Mouse (Mus musculus) layer of hippocampus, postnatal 25 days (tissue): ENCODE results near the gene Adora2a. TPM values are rescaled to one million over a fixed set of nuclear protein-coding genes. Genes with fewer than 3 reads are reported as not detected.
"Not testable (repeated sequence)": the region's sequence is repeated elsewhere in the genome, so short reads cannot be mapped to it uniquely, and the experiment has no call there.

Experiments used
- DNase-seq, 2 experiments: peaks; one replicate each; pipeline ENCODE4 v3.0.0; 2022; ENCODE audit warnings: mixed read lengths in 2 of 2, low spot score in 1 of 2; ENCODE audit errors: extremely low spot score in 1 of 2
- total RNA-seq, 2 experiments: library from RNA; stranded (reverse); gene quantifications; 2 replicates each; pipeline ENCODE4 v1.2.3; 2021

The Adora2a gene
- total RNA-seq, 2 experiments from 2014 or later = 2.5 to 3.7 TPM

- DNase-seq = no peak
Measured at GRCm38 (mm10) chr10:75339377-75339776, 22.7 kb downstream of the Adora2a start.

GRCm38 (mm10) chr10:75341936-75342335 is 25.3 kb downstream of the Adora2a start:
- no peak for DNase-seq

GRCm38 (mm10) chr10:75344563-75344962 is 27.9 kb downstream of the Adora2a start:
- not testable (repeated sequence) for DNase-seq

GRCm38 (mm10) chr10:75345265-75345664 is 28.6 kb downstream of the Adora2a start:
- no peak for DNase-seq

- no peak for DNase-seq
Measured at GRCm38 (mm10) chr10:75350564-75350963, 33.9 kb downstream of the Adora2a start.

- DNase-seq = no peak
Measured at GRCm38 (mm10) chr10:75352541-75352940, 35.9 kb downstream of the Adora2a start.

- not testable (repeated sequence) for DNase-seq
Measured at GRCm38 (mm10) chr10:75353838-75354241, 37.2 kb downstream of the Adora2a start.

- DNase-seq = no peak
Measured at GRCm38 (mm10) chr10:75355341-75355740, 38.7 kb downstream of the Adora2a start.

- DNase-seq = peak in 1 of 2 experiments; percentile 13
Measured at GRCm38 (mm10) chr10:75364214-75364690, 47.6 kb downstream of the Adora2a start.

- DNase-seq = no peak
Measured at GRCm38 (mm10) chr10:75364796-75365195, 48.1 kb downstream of the Adora2a start.

GRCm38 (mm10) chr10:75365231-75365633 is 48.6 kb downstream of the Adora2a start:
- no peak for DNase-seq

GRCm38 (mm10) chr10:75373655-75374351 is 57.1 kb downstream of the Adora2a start:
- DNase-seq = peak in 1 of 2 experiments; percentile 16

GRCm38 (mm10) chr10:75378688-75379087 is 62.0 kb downstream of the Adora2a start:
- no peak for DNase-seq

Other genes starting within 250 kb of the Adora2a start
- gene Specc1l, start 104.8 kb upstream of the Adora2a start, total RNA-seq = 10 to 100 TPM; 42.8 to 44.9 TPM
- gene Upb1, start 84.2 kb downstream of the Adora2a start, total RNA-seq = under 1 TPM; 0.10 to 0.54 TPM
- gene Snrpd3, start 200.7 kb downstream of the Adora2a start, total RNA-seq = 10 to 100 TPM; 70.6 to 77.7 TPM
- gene Gucd1, start 201.1 kb downstream of the Adora2a start, total RNA-seq = 10 to 100 TPM; 16.3 to 19.5 TPM
- gene Lrrc75b, start 243.5 kb downstream of the Adora2a start, total RNA-seq = 10 to 100 TPM in 1 of 2 experiments, 1 to 10 TPM in 1; 9.7 to 10.7 TPM
- 1 to 10 TPM; 3.4 to 3.5 TPM for gene Ggt1, start 244.7 kb downstream of the Adora2a start, total RNA-seq